Mouse (Mus musculus) intestine, embryonic 14.5 days (tissue): ENCODE results near the gene Ache. TPM values are rescaled to one million over a fixed set of nuclear protein-coding genes. Genes with fewer than 3 reads are reported as not detected.

Source experiments
- ATAC-seq: fragments of 200-750 bp; cut with Nextera tagmentation; replicated peaks from 2 replicates; pipeline ENCODE4 v1.8.0; 2017; ENCODE audit warnings: low read depth, moderate number of reproducible peaks, moderate TSS enrichment, moderate library complexity; ENCODE audit not compliant: low FRiP score, low TSS enrichment
- DNase-seq: peaks from one replicate; pipeline ENCODE4 v3.0.0-alpha.2; 2018; ENCODE audit warnings: low spot score
- H3K27ac ChIP-seq: fragments of 300-500 bp; sonication (generic); 2 replicates; pipeline ENCODE4 v1.5.1; 2014; ENCODE audit warnings: low read depth, mild to moderate bottlenecking, control low read depth
- H3K27me3 ChIP-seq: fragments of 300-500 bp; sonication (generic); replicated peaks from 2 replicates; pipeline ENCODE4 v1.6.1; 2014; ENCODE audit warnings: low read length, control low read depth; ENCODE audit not compliant: control insufficient read depth, insufficient read depth
- H3K36me3 ChIP-seq: fragments of 300-500 bp; sonication (generic); 2 replicates; pipeline ENCODE4 v1.6.1; 2014; ENCODE audit warnings: low read length, control low read depth; ENCODE audit not compliant: control insufficient read depth, insufficient read depth
- H3K4me1 ChIP-seq: fragments of 300-500 bp; sonication (generic); replicated peaks from 2 replicates; pipeline ENCODE4 v1.6.1; 2014; ENCODE audit warnings: low read length, control low read depth, mixed read lengths; ENCODE audit not compliant: control insufficient read depth, insufficient read depth
- H3K4me2 ChIP-seq: fragments of 300-500 bp; sonication (generic); 2 replicates; pipeline ENCODE4 v1.6.1; 2014; ENCODE audit warnings: low read length
- H3K4me3 ChIP-seq: fragments of 300-500 bp; sonication (generic); 2 replicates; pipeline ENCODE4 v1.5.1; 2014; ENCODE audit warnings: low read depth, low read length, control low read depth, mixed read lengths
- H3K9ac ChIP-seq: fragments of 300-500 bp; sonication (generic); 2 replicates; pipeline ENCODE4 v1.6.1; 2014; ENCODE audit warnings: mild to moderate bottlenecking, low read length
- H3K9me3 ChIP-seq: fragments of 300-500 bp; sonication (generic); 2 replicates; pipeline ENCODE4 v1.6.1; 2016; ENCODE audit warnings: low read length, control low read depth; ENCODE audit not compliant: control insufficient read depth
- WGBS: fragments of 180-500 bp; shearing (Covaris S2); extraction: QIAGEN DNeasy Blood & Tissue Kit; methylation state at CpG from one replicate; pipeline ENCODE4 v1.1.7; 2014; 5-methylcytosine and 5-hydroxymethylcytosine counted together
- microRNA-seq: library from miRNA; unstranded; fragments of <30 nt; microRNA quantifications from one replicate; pipeline ENCODE4, GENCODE M21; 2016
- polyA plus RNA-seq: library from polyadenylated mRNA; unstranded; fragments of >200 nt; fragmentation: Nextera tagmentation; extraction: Ambion mirVana; gene quantifications from 2 replicates; pipeline ENCODE4 v1.2.1, GENCODE M21; 2014

The Ache gene
- polyA plus RNA-seq, 1 experiment from 2014 or later = 13.6 TPM

- no peaks in the 10 kb centered on the region for H3K9me3 ChIP-seq
- no peaks in the 10 kb centered on the region for H3K27me3 ChIP-seq
- peaks cover 19% of the 10 kb centered on the region for H3K4me1 ChIP-seq
- no peak for ATAC-seq
- H3K36me3 ChIP-seq = no peaks in the 10 kb centered on the region
- H3K27ac ChIP-seq = no peak overlapping the region
- H3K4me3 ChIP-seq = no peak overlapping the region
- H3K4me2 ChIP-seq = no peak overlapping the region
- H3K9ac ChIP-seq = no peak overlapping the region
- no peak for DNase-seq
- 43% methylated on average over 7 of the region's 7 CpGs for WGBS
Observed at GRCm38 (mm10) chr5:137342407-137343012, 55.2 kb downstream of the Ache start.

- no peak overlapping the region for H3K4me3 ChIP-seq
- ATAC-seq (no peak), DNase-seq (no peak)
- H3K27me3 ChIP-seq = no peaks in the 10 kb centered on the region
- no peak overlapping the region for H3K9ac ChIP-seq
- no peak overlapping the region for H3K4me2 ChIP-seq
- H3K4me1 ChIP-seq = peaks cover 19% of the 10 kb centered on the region
- H3K36me3 ChIP-seq = no peaks in the 10 kb centered on the region
- no peak overlapping the region for H3K27ac ChIP-seq
- H3K9me3 ChIP-seq = no peaks in the 10 kb centered on the region
- 94% methylated on average over 5 of the region's 5 CpGs for WGBS
Observed at GRCm38 (mm10) chr5:137343412-137343811, 56.1 kb downstream of the Ache start.

- Histone ChIP-seq H3K4me3 (no peak overlapping the region), H3K27me3 (no peaks in the 10 kb centered on the region), H3K9me3 (no peaks in the 10 kb centered on the region), H3K27ac (no peak overlapping the region), H3K9ac (no peak overlapping the region), H3K4me1 (peaks cover 19% of the 10 kb centered on the region), H3K4me2 (no peak overlapping the region), H3K36me3 (no peaks in the 10 kb centered on the region)
- ATAC-seq = no peak
- no peak for DNase-seq
Observed at GRCm38 (mm10) chr5:137343869-137344268, 56.5 kb downstream of the Ache start.

Small RNA genes lying within 50 kb of the gene (microRNA-seq; reads per million reads assigned to microRNA genes)
- 0.42 reads per million for gene Mir7036
- not detected for gene Mir8116

Other genes starting within 250 kb of the Ache start
- gene Ap1s1, start 241.4 kb upstream of the Ache start, polyA plus RNA-seq = 188 and 189 TPM in 2 replicates
- 0.34 and 0.36 TPM in 2 replicates for gene Serpine1, start 215.3 kb upstream of the Ache start, polyA plus RNA-seq
- gene Trim56, start 171.3 kb upstream of the Ache start, polyA plus RNA-seq = 8.5 and 9.7 TPM in 2 replicates
- gene Muc3, start 138.2 kb upstream of the Ache start, polyA plus RNA-seq = 0.81 and 1.3 TPM in 2 replicates
- gene Muc3a, start 75.1 kb upstream of the Ache start, polyA plus RNA-seq = 2.2 and 2.4 TPM in 2 replicates
- 8.9 and 10.6 TPM in 2 replicates for gene Ufsp1, start 7.1 kb downstream of the Ache start, polyA plus RNA-seq
- gene Srrt, start 20.2 kb downstream of the Ache start, polyA plus RNA-seq = 118 and 122 TPM in 2 replicates
- gene Trip6, start 26.9 kb downstream of the Ache start, polyA plus RNA-seq = 73.3 and 77.7 TPM in 2 replicates
- 7.9 and 9.5 TPM in 2 replicates for gene Slc12a9, start 46.1 kb downstream of the Ache start, polyA plus RNA-seq
- 48.2 and 51.3 TPM in 2 replicates for gene Ephb4, start 62.6 kb downstream of the Ache start, polyA plus RNA-seq
- gene Zan, start 189.5 kb downstream of the Ache start, polyA plus RNA-seq = 0.90 and 0.93 TPM in 2 replicates
- 58.8 and 65.1 TPM in 2 replicates for gene Pop7, start 215.0 kb downstream of the Ache start, polyA plus RNA-seq
- 12.1 and 13.5 TPM in 2 replicates for gene Gigyf1, start 231.0 kb downstream of the Ache start, polyA plus RNA-seq
- gene Epo, start 245.7 kb downstream of the Ache start, polyA plus RNA-seq = 0.71 and 0.80 TPM in 2 replicates
- 390 and 430 TPM in 2 replicates for gene Gnb2, start 246.0 kb downstream of the Ache start, polyA plus RNA-seq